Mouse (Mus musculus) liver, adult 10 weeks (tissue): Measurements from ENCODE around the gene Ear1. TPM values are rescaled to one million over a fixed set of nuclear protein-coding genes. Genes with fewer than 3 reads are reported as not detected.

Source experiments
- polyA plus RNA-seq: library from polyadenylated mRNA; stranded (reverse); fragments of 350-450 nt; fragmentation: Illumina TruSeq; extraction: RNeasy Lipid Tissue Mini Kit (QIAGEN cat#74804); gene quantifications from one replicate; pipeline ENCODE4 v1.2.3, GENCODE M21; 2014; ENCODE audit warnings: low read depth, low replicate concordance

The Ear1 gene
- not detected for polyA plus RNA-seq

GRCm38 (mm10) chr14:43875417-43875816 lies at the start of gene Ear1:
Ear1 (minus strand) TSS chr14:43875517.

DNA sequence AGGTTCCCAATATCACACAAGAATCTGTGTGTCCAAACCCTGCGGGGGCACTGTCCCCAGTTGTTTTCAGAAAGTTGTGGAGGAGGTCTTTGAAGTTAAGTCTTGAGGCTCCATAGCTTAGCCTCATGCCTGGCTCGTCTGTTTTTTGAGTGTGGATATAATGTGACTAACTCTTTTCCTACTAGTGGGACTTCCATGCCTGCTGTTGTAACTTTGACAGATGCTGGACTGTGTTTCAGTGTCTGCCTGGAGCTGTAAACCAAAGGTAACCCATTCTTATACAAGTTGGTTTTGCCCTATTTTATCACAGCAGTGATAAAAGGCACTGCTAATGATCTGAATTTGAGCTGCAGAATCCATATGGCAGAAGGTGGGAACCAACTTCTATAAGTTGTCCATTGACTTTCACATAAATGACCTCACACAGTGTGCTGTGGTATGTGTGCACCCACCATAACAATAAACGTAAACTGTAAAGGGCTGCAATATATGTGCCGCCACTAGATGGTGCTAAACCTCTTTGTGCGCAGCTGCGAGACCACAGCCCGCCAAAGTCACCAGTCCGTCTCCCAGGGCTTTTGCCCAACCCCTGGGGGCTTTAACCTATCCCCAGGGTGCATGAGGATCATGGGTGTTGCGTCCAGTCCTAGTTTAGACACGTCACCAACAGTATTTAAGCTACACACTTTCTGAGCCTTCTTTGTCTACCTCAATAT lies 49.5 kb upstream of the Ear1 start, which contains the start of gene Gm8113:
Gene Gm8113, plus strand, starts transcription at position 703 of the 716 bp plus-strand sequence.

GRCm38 (mm10) chr14:43923459-43923858 lies 48.1 kb upstream of the Ear1 start, which contains the start of gene Ear10:
Ear10 (minus strand) TSS chr14:43923559.

GRCm38 (mm10) chr14:43784645-43785044 lies 90.7 kb downstream of the Ear1 start, which contains the start of gene Gm8180:
Gm8180 (minus strand) TSS chr14:43784745.

Other genes with a start within 250 kb of the Ear1 start
- gene Gm8165, start 198.3 kb downstream of the Ear1 start, polyA plus RNA-seq, result not detected
- 0.95 TPM for gene Gm7324, start 177.7 kb downstream of the Ear1 start, polyA plus RNA-seq
- not detected for gene Gm16506, start 148.0 kb downstream of the Ear1 start, polyA plus RNA-seq
- gene Gm6526, start 127.7 kb downstream of the Ear1 start, polyA plus RNA-seq, result not detected
- gene Gm8180, start 90.8 kb downstream of the Ear1 start, polyA plus RNA-seq, result not detected
- not detected for gene Ear10, start 48.0 kb upstream of the Ear1 start, polyA plus RNA-seq
- 0.48 TPM for gene Gm8113, start 49.9 kb upstream of the Ear1 start, polyA plus RNA-seq
- gene Ang5, start 81.6 kb upstream of the Ear1 start, polyA plus RNA-seq, result not detected
- gene Ang6, start 126.8 kb upstream of the Ear1 start, polyA plus RNA-seq, result not detected
- gene Ear2, start 227.1 kb upstream of the Ear1 start, polyA plus RNA-seq, result 11.1 TPM
- gene Gm3327, start 248.3 kb upstream of the Ear1 start, polyA plus RNA-seq, result not detected